Mouse (Mus musculus): ENCODE data around the gene Gas7.

- TF ChIP-seq CTCF (IDR thresholded peaks at IDR 0.05; ENCODE audit: low read depth) (peak; percentile 99), EP300 (IDR thresholded peaks at IDR 0.05; ENCODE audit: low read depth) (no peak)
These were observed 192.5 kb downstream of the Gas7 start for GRCm38 (mm10) chr11:67647745-67648144.
